Mouse (Mus musculus): ENCODE measurements around the gene Itpr2.

GRCm38 (mm10) chr6:146310210-146310609 is 191.8 kb downstream of the Itpr2 start:
- no peak for TF ChIP-seq POLR2A (IDR thresholded peaks at IDR 0.05; ENCODE audit: low read depth, low read length)
- TF ChIP-seq CTCF (conservative IDR thresholded peaks at IDR 0.05; ENCODE audit: insufficient read depth, insufficient read length, low read depth, low read length): no peak

Data from kidney, adult 2 months (tissue).